15 mouse cellular contexts compared by ENCODE assay signal in genomic region chr11:88612141-88612540, GRCm38 (mm10).
DNase-seq lines count a peak whose midpoint lies in the region; ATAC-seq and TF ChIP-seq lines count a peak whose summit lies in the region.
"Had no signal": no experiment of that assay in that cellular context is flagged by ENCODE, and none has a peak within 500 bp of the region (broad histone marks: within the 10 kb centered on the region; RNA-seq: fewer than 3 reads in every experiment).

No protein-coding gene starts in this region.

- H3K9ac ChIP-seq in kidney, postnatal 0 days (ENCODE audit: low read depth, low read length) = no peak overlapping the region
- H3K9ac ChIP-seq in midbrain, embryonic 13.5 days (replicated peaks) = no peak overlapping the region
- H3K9ac ChIP-seq: embryonic facial prominence, embryonic 12.5 days; forebrain, embryonic 13.5 days; limb, embryonic 12.5 days; neural tube, embryonic 13.5 days had no signal

- H3K27me3 ChIP-seq in kidney, postnatal 0 days (ENCODE audit: insufficient read depth, low read length) = no peaks in the 10 kb centered on the region
- no peaks in the 10 kb centered on the region for H3K27me3 ChIP-seq in midbrain, embryonic 13.5 days
- H3K27me3 ChIP-seq: embryonic facial prominence, embryonic 12.5 days; forebrain, embryonic 13.5 days; neural tube, embryonic 13.5 days had no signal

- H3K27ac ChIP-seq in kidney, postnatal 0 days = peak overlapping the region; percentile 9; the same call in 1 of the 2 replicates
- peak overlapping the region; percentile 78 for H3K27ac ChIP-seq in gastrocnemius, adult 2 months
- H3K27ac ChIP-seq in midbrain, embryonic 13.5 days = no peak overlapping the region
- H3K27ac ChIP-seq: embryonic facial prominence, embryonic 12.5 days; limb, embryonic 12.5 days; neural tube, embryonic 13.5 days had no signal

- no peak for ATAC-seq in kidney, postnatal 0 days (replicated peaks; ENCODE audit: low FRiP score, low read depth)
- no peak for ATAC-seq in midbrain, embryonic 13.5 days
- ATAC-seq: forebrain, embryonic 13.5 days; intestine, embryonic 16.5 days had no signal

- no peak overlapping the region for H3K4me2 ChIP-seq in kidney, postnatal 0 days (ENCODE audit: low read length)
- H3K4me2 ChIP-seq in midbrain, embryonic 13.5 days (replicated peaks) = no peak overlapping the region
- H3K4me2 ChIP-seq: embryonic facial prominence, embryonic 12.5 days; forebrain, embryonic 13.5 days; limb, embryonic 12.5 days; midbrain, embryonic 11.5 days; neural tube, embryonic 13.5 days had no signal

- H3K9me3 ChIP-seq in kidney, postnatal 0 days (replicated peaks; ENCODE audit: low read length) = no peaks in the 10 kb centered on the region
- H3K9me3 ChIP-seq in midbrain, embryonic 13.5 days = no peaks in the 10 kb centered on the region
- H3K9me3 ChIP-seq: embryonic facial prominence, embryonic 12.5 days; forebrain, embryonic 13.5 days; limb, embryonic 12.5 days; neural tube, embryonic 13.5 days had no signal

- no peak for TF ChIP-seq CTCF in kidney, postnatal 0 days (IDR thresholded peaks at IDR 0.05; ENCODE audit: low read depth)
- no peak for TF ChIP-seq CTCF in gastrocnemius, adult 2 months (IDR thresholded peaks at IDR 0.05)

- H3K36me3 ChIP-seq in kidney, postnatal 0 days (ENCODE audit: insufficient read depth, low read length) = no peaks in the 10 kb centered on the region
- H3K36me3 ChIP-seq in midbrain, embryonic 13.5 days = 0 out of 2 replicates have a peak, but pooled peaks cover 2% of the 10 kb centered on the region
- H3K36me3 ChIP-seq: embryonic facial prominence, embryonic 12.5 days; neural tube, embryonic 13.5 days had no signal

- intact Hi-C loops in gastrocnemius, adult 2 months (cut with DNase I) = no loop called here
- intact Hi-C loops in heart, postnatal 14 days (cut with DNase I) = loop anchor here (5.0 kb wide), 1 partner anchor 55 kb away; no protein-coding TSS in a partner anchor

- DNase-seq in kidney, postnatal 0 days (ENCODE audit: low spot score) = no peak
- DNase-seq in kidney, adult 11 months = no peak
- DNase-seq in 3T3-L1 (ENCODE audit: low read depth, low spot score) = peak; percentile 88
- peak; percentile 74 for DNase-seq in gastrocnemius, adult 2 months
- DNase-seq in heart, postnatal 14 days = peak; percentile 65 to 67
- no peak for DNase-seq in c-Kit-positive CD71-positive TER-119-positive erythroid progenitor cells, embryonic 14.5 days (ENCODE audit: low spot score)
- no peak for DNase-seq in frontal cortex, postnatal 14 days (ENCODE audit: low spot score in 2 of 2)
- DNase-seq: cerebellum, adult 9-11 months had no signal

- 61% methylated on average over 7 of the region's 7 CpGs for WGBS in kidney, postnatal 0 days
- 93% methylated on average over 7 of the region's 7 CpGs for WGBS in midbrain, embryonic 13.5 days

- H3K4me1 ChIP-seq in kidney, postnatal 0 days (replicated peaks; ENCODE audit: insufficient read depth, low read length) = peaks cover 41% of the 10 kb centered on the region
- H3K4me1 ChIP-seq in midbrain, embryonic 13.5 days (replicated peaks) = peaks cover 52% of the 10 kb centered on the region

- H3K4me3 ChIP-seq in kidney, postnatal 0 days (replicated peaks; ENCODE audit: low read depth, low read length) = no peak overlapping the region
- H3K4me3 ChIP-seq in gastrocnemius, adult 2 months = no peak overlapping the region
- H3K4me3 ChIP-seq in midbrain, embryonic 13.5 days (replicated peaks) = no peak overlapping the region
- H3K4me3 ChIP-seq: embryonic facial prominence, embryonic 12.5 days; forebrain, embryonic 13.5 days; limb, embryonic 12.5 days; neural tube, embryonic 13.5 days had no signal

Comparison
In these comparisons a context has a peak if more than half of its experiments do, and no peak if none do; other contexts are left out.
1. DNase-seq: peak in 3T3-L1 (single experiment), gastrocnemius, adult 2 months (single experiment) and heart, postnatal 14 days (2 of 2); none in kidney, postnatal 0 days (single experiment), kidney, adult 11 months (single experiment), c-Kit-positive CD71-positive TER-119-positive erythroid progenitor cells, embryonic 14.5 days (single experiment) and frontal cortex, postnatal 14 days (0 of 2).